In genomic region chr13:69696333-69696991, GRCm38 (mm10) we compare ENCODE assay signal across 8 mouse cellular contexts. TPM values are rescaled to one million over a fixed set of nuclear protein-coding genes. Genes with fewer than 3 reads are reported as not detected.
A peak's percentile ranks its signal among the peaks of the same experiment; 100 is the strongest.
DNase-seq lines count a peak whose midpoint lies in the region; ATAC-seq and TF ChIP-seq lines count a peak whose summit lies in the region.

No protein-coding gene starts in this region.

- WGBS in kidney, embryonic 16.5 days = 42% methylated on average over 13 of the region's 13 CpGs
- 28% methylated on average over 13 of the region's 13 CpGs for WGBS in forebrain, embryonic 15.5 days
- WGBS in midbrain, embryonic 15.5 days = 40% methylated on average over 13 of the region's 13 CpGs

- 0 out of 2 replicates have a peak, but pooled peaks cover 2% of the 10 kb centered on the region for H3K27me3 ChIP-seq in kidney, embryonic 16.5 days (ENCODE audit: insufficient read depth, low read length)
- no peaks in the 10 kb centered on the region for H3K27me3 ChIP-seq in forebrain, embryonic 15.5 days
- no peaks in the 10 kb centered on the region for H3K27me3 ChIP-seq in midbrain, embryonic 15.5 days (replicated peaks)
- no peaks in the 10 kb centered on the region for H3K27me3 ChIP-seq in testis, adult 2 months (ENCODE audit: control insufficient read depth, insufficient read depth, low read length)

- ATAC-seq in kidney, embryonic 16.5 days (ENCODE audit: low FRiP score, low TSS enrichment) = no peak
- peak; percentile 82 for ATAC-seq in forebrain, embryonic 15.5 days (replicated peaks)
- peak; percentile 68 for ATAC-seq in midbrain, embryonic 15.5 days (replicated peaks)

- no peak overlapping the region for H3K4me3 ChIP-seq in kidney, embryonic 16.5 days (ENCODE audit: low read length)
- peak overlapping the region; percentile 15; the same call in 1 of the 2 replicates for H3K4me3 ChIP-seq in forebrain, embryonic 15.5 days
- H3K4me3 ChIP-seq in midbrain, embryonic 15.5 days = no peak overlapping the region
- peak overlapping the region; percentile 60 for H3K4me3 ChIP-seq in testis, adult 2 months (ENCODE audit: control insufficient read depth, low read depth, low read length)

- H3K36me3 ChIP-seq in kidney, embryonic 16.5 days (ENCODE audit: insufficient read depth, low read length) = no peaks in the 10 kb centered on the region
- no peaks in the 10 kb centered on the region; the same call in 1 of the 2 replicates for H3K36me3 ChIP-seq in forebrain, embryonic 15.5 days
- no peaks in the 10 kb centered on the region for H3K36me3 ChIP-seq in midbrain, embryonic 15.5 days (replicated peaks)
- no peaks in the 10 kb centered on the region for H3K36me3 ChIP-seq in testis, adult 2 months (ENCODE audit: control insufficient read depth, insufficient read depth, low read length)

- TF ChIP-seq CTCF in testis, adult 2 months (IDR thresholded peaks at IDR 0.05; ENCODE audit: control insufficient read depth, insufficient read depth, insufficient replicate concordance, low read depth, low read length) = peak; percentile 73; the same call in 1 of the 2 replicates

- no peak overlapping the region for H3K27ac ChIP-seq in kidney, embryonic 16.5 days (ENCODE audit: low read length)
- H3K27ac ChIP-seq in forebrain, embryonic 15.5 days (replicated peaks) = peak overlapping the region; percentile 56; the same call in 1 of the 2 replicates
- no peak overlapping the region for H3K27ac ChIP-seq in midbrain, embryonic 15.5 days
- no peak overlapping the region for H3K27ac ChIP-seq in testis, adult 2 months (ENCODE audit: control insufficient read depth, insufficient read depth, low read depth, low read length)

- intact Hi-C loops in left cerebral cortex, postnatal 14 days (cut with DNase I) = loop anchor here (5.0 to 10.0 kb wide), 2 partner anchors 41 to 298 kb away; partner anchors contain the start of gene Ube2ql1

- H3K4me2 ChIP-seq in kidney, embryonic 16.5 days (replicated peaks; ENCODE audit: low read depth, low read length) = no peak overlapping the region
- H3K4me2 ChIP-seq in forebrain, embryonic 15.5 days (replicated peaks) = peak overlapping the region; percentile 22
- H3K4me2 ChIP-seq in midbrain, embryonic 15.5 days = no peak overlapping the region

- no peak overlapping the region for H3K9ac ChIP-seq in kidney, embryonic 16.5 days (replicated peaks; ENCODE audit: low read length)
- H3K9ac ChIP-seq in forebrain, embryonic 15.5 days (replicated peaks) = no peak overlapping the region
- H3K9ac ChIP-seq in midbrain, embryonic 15.5 days = no peak overlapping the region

- no peaks in the 10 kb centered on the region for H3K4me1 ChIP-seq in kidney, embryonic 16.5 days (ENCODE audit: insufficient read depth, low read length)
- H3K4me1 ChIP-seq in forebrain, embryonic 15.5 days = 0 out of 2 replicates have a peak, but pooled peaks cover 3% of the 10 kb centered on the region
- H3K4me1 ChIP-seq in midbrain, embryonic 15.5 days = no peaks in the 10 kb centered on the region
- H3K4me1 ChIP-seq in testis, adult 2 months (ENCODE audit: control insufficient read depth, insufficient read depth, low read length) = peaks cover 2% of the 10 kb centered on the region; the same call in 1 of the 2 replicates

- no peak for TF ChIP-seq POLR2A in testis, adult 2 months (IDR thresholded peaks at IDR 0.05; ENCODE audit: control insufficient read depth, low read depth, low read length)

- peak; percentile 73 for DNase-seq in kidney, adult 18-20 months
- DNase-seq in cerebellum, adult 11 months = peak; percentile 80
- peak; percentile 27 for DNase-seq in induced T-regulatory cell, adult 2 months (ENCODE audit: low read depth)
- DNase-seq in left cerebral cortex, postnatal 14 days (ENCODE audit: low spot score in 2 of 2) = peak; percentile 87 to 89

- H3K9me3 ChIP-seq in kidney, embryonic 16.5 days (ENCODE audit: low read length) = no peaks in the 10 kb centered on the region
- H3K9me3 ChIP-seq in forebrain, embryonic 15.5 days = no peaks in the 10 kb centered on the region
- no peaks in the 10 kb centered on the region for H3K9me3 ChIP-seq in midbrain, embryonic 15.5 days

RNA-seq across cellular contexts. Expression of gene Ube2ql1, which starts 43.2 kb away (rescaled TPM):
- 0.61 and 0.75 TPM in 2 replicates for polyA plus RNA-seq in kidney, embryonic 16.5 days (2015; fragmentation: Nextera tagmentation; extraction: Ambion mirVana)
- 29.3 and 30.4 TPM in 2 replicates for polyA plus RNA-seq in forebrain, embryonic 15.5 days (2015; fragmentation: Nextera tagmentation; extraction: Ambion mirVana)
- total RNA-seq in left cerebral cortex, postnatal 14 days (2021) = 100 to 1,000 TPM; 184 to 206 TPM
- 24.0 and 25.1 TPM in 2 replicates for polyA plus RNA-seq in midbrain, embryonic 15.5 days (2015; fragmentation: Nextera tagmentation; extraction: Ambion mirVana)
- polyA plus RNA-seq in testis, adult 2 months (2012; rRNA removed) = 0.08 TPM in 1 of 2 replicates, not detected in the other

Comparison
In these comparisons a context has a peak if more than half of its experiments do, and no peak if none do; other contexts are left out.
1. DNase-seq: peak in every context shown above with its lines; median percentile 88 in left cerebral cortex, postnatal 14 days; 80 in cerebellum, adult 11 months; 73 in kidney, adult 18-20 months; 27 in induced T-regulatory cell, adult 2 months.
2. H3K4me3 ChIP-seq: peak in forebrain, embryonic 15.5 days (single experiment) and testis, adult 2 months (single experiment); none in kidney, embryonic 16.5 days (single experiment) and midbrain, embryonic 15.5 days (single experiment).
3. RNA of gene Ube2ql1, which starts 43.2 kb away (polyA plus RNA-seq): 29.3 to 30.4 TPM in forebrain, embryonic 15.5 days and 24.0 to 25.1 TPM in midbrain, embryonic 15.5 days; 0.61 to 0.75 TPM in kidney, embryonic 16.5 days and 0.08 TPM in testis, adult 2 months; every median in the first group is over 10 times any median in the second.